Mouse (Mus musculus) intestine, embryonic 14.5 days (tissue): Measurements from ENCODE around the gene Mrap. TPM values are rescaled to one million over a fixed set of nuclear protein-coding genes. Genes with fewer than 3 reads are reported as not detected.

ENCODE experiments used
- ATAC-seq: fragments of 200-750 bp; cut with Nextera tagmentation; replicated peaks from 2 replicates; pipeline ENCODE4 v1.8.0; 2017; ENCODE audit warnings: low read depth, moderate number of reproducible peaks, moderate TSS enrichment, moderate library complexity; ENCODE audit not compliant: low FRiP score, low TSS enrichment
- DNase-seq: peaks from one replicate; pipeline ENCODE4 v3.0.0-alpha.2; 2018; ENCODE audit warnings: low spot score
- H3K27ac ChIP-seq: fragments of 300-500 bp; sonication (generic); 2 replicates; pipeline ENCODE4 v1.5.1; 2014; ENCODE audit warnings: low read depth, mild to moderate bottlenecking, control low read depth
- H3K27me3 ChIP-seq: fragments of 300-500 bp; sonication (generic); replicated peaks from 2 replicates; pipeline ENCODE4 v1.6.1; 2014; ENCODE audit warnings: low read length, control low read depth; ENCODE audit not compliant: control insufficient read depth, insufficient read depth
- H3K36me3 ChIP-seq: fragments of 300-500 bp; sonication (generic); 2 replicates; pipeline ENCODE4 v1.6.1; 2014; ENCODE audit warnings: low read length, control low read depth; ENCODE audit not compliant: control insufficient read depth, insufficient read depth
- H3K4me1 ChIP-seq: fragments of 300-500 bp; sonication (generic); replicated peaks from 2 replicates; pipeline ENCODE4 v1.6.1; 2014; ENCODE audit warnings: low read length, control low read depth, mixed read lengths; ENCODE audit not compliant: control insufficient read depth, insufficient read depth
- H3K4me2 ChIP-seq: fragments of 300-500 bp; sonication (generic); 2 replicates; pipeline ENCODE4 v1.6.1; 2014; ENCODE audit warnings: low read length
- H3K4me3 ChIP-seq: fragments of 300-500 bp; sonication (generic); 2 replicates; pipeline ENCODE4 v1.5.1; 2014; ENCODE audit warnings: low read depth, low read length, control low read depth, mixed read lengths
- H3K9ac ChIP-seq: fragments of 300-500 bp; sonication (generic); 2 replicates; pipeline ENCODE4 v1.6.1; 2014; ENCODE audit warnings: mild to moderate bottlenecking, low read length
- H3K9me3 ChIP-seq: fragments of 300-500 bp; sonication (generic); 2 replicates; pipeline ENCODE4 v1.6.1; 2016; ENCODE audit warnings: low read length, control low read depth; ENCODE audit not compliant: control insufficient read depth
- WGBS: fragments of 180-500 bp; shearing (Covaris S2); extraction: QIAGEN DNeasy Blood & Tissue Kit; methylation state at CpG from one replicate; pipeline ENCODE4 v1.1.7; 2014; 5-methylcytosine and 5-hydroxymethylcytosine counted together
- polyA plus RNA-seq: library from polyadenylated mRNA; unstranded; fragments of >200 nt; fragmentation: Nextera tagmentation; extraction: Ambion mirVana; gene quantifications from 2 replicates; pipeline ENCODE4 v1.2.1, GENCODE M21; 2014

Gene Mrap
- polyA plus RNA-seq, 1 experiment from 2014 or later: not detected

- Histone ChIP-seq H3K9me3 (no peaks in the 10 kb centered on the region), H3K4me3 (no peak overlapping the region), H3K4me1 (no peaks in the 10 kb centered on the region), H3K27ac (no peak overlapping the region), H3K4me2 (no peak overlapping the region), H3K9ac (no peak overlapping the region), H3K27me3 (no peaks in the 10 kb centered on the region), H3K36me3 (peaks cover 94% of the 10 kb centered on the region)
- ATAC-seq: no peak
- no peak for DNase-seq
- WGBS: 83% methylated on average over 5 of the region's 5 CpGs
These were observed 54.1 kb downstream of the Mrap start for GRCm38 (mm10) chr16:90792066-90792465.

GRCm38 (mm10) chr16:90792500-90792899, 54.5 kb downstream of the Mrap start:
- no peak for ATAC-seq
- no peak overlapping the region for H3K4me2 ChIP-seq
- H3K27ac ChIP-seq: no peak overlapping the region
- 75% methylated on average over 3 of the region's 3 CpGs for WGBS
- no peak overlapping the region for H3K4me3 ChIP-seq
- no peaks in the 10 kb centered on the region for H3K27me3 ChIP-seq
- no peaks in the 10 kb centered on the region for H3K9me3 ChIP-seq
- no peak overlapping the region for H3K9ac ChIP-seq
- no peaks in the 10 kb centered on the region for H3K4me1 ChIP-seq
- DNase-seq: no peak
- H3K36me3 ChIP-seq: peaks cover 94% of the 10 kb centered on the region

DNA sequence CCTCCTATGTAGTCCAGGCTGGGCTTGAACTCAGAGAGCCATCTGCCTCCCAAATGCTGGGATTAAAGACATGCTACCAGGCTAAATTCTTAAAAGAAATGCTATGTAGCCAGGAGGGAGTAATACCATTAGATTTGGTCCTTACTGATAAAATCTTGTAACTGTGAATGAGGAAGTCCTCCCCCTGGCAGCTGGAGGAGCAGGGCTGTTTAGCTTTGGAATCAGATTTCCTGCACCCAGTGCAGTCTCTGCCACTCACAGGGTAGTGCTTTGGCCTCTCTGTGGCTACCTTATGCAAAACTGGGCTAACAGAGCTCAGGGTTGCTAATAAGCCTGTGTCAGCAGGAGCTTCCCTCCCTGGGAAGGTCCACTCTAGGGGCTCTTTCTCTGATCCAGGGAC, 56.7 kb downstream of the Mrap start:
- Histone ChIP-seq H3K9me3 (no peaks in the 10 kb centered on the region), H3K36me3 (peaks cover 89% of the 10 kb centered on the region), H3K4me2 (no peak overlapping the region), H3K4me1 (no peaks in the 10 kb centered on the region), H3K27ac (no peak overlapping the region), H3K9ac (no peak overlapping the region), H3K4me3 (no peak overlapping the region), H3K27me3 (no peaks in the 10 kb centered on the region)
- ATAC-seq (no peak), DNase-seq (no peak)

- Histone ChIP-seq H3K36me3 (peaks cover 85% of the 10 kb centered on the region), H3K27ac (no peak overlapping the region), H3K9me3 (no peaks in the 10 kb centered on the region), H3K9ac (no peak overlapping the region), H3K27me3 (no peaks in the 10 kb centered on the region), H3K4me3 (no peak overlapping the region), H3K4me1 (no peaks in the 10 kb centered on the region), H3K4me2 (no peak overlapping the region)
- no peak for DNase-seq
- ATAC-seq: no peak
- WGBS: 82% methylated on average over 8 of the region's 8 CpGs
These were observed 60.4 kb downstream of the Mrap start for GRCm38 (mm10) chr16:90798446-90798845.

GRCm38 (mm10) chr16:90798848-90799247, 60.8 kb downstream of the Mrap start:
- Histone ChIP-seq H3K27ac (no peak overlapping the region), H3K27me3 (no peaks in the 10 kb centered on the region), H3K4me2 (no peak overlapping the region), H3K9ac (no peak overlapping the region), H3K9me3 (no peaks in the 10 kb centered on the region), H3K4me3 (no peak overlapping the region), H3K4me1 (no peaks in the 10 kb centered on the region), H3K36me3 (peaks cover 86% of the 10 kb centered on the region)
- DNase-seq (no peak), ATAC-seq (no peak)
- WGBS: 92% methylated on average over 5 of the region's 5 CpGs

Other genes starting within 250 kb of the Mrap start
- 66.1 and 68.7 TPM in 2 replicates for gene Mis18a, start 10.8 kb upstream of the Mrap start, polyA plus RNA-seq
- gene Urb1, start 72.2 kb downstream of the Mrap start, polyA plus RNA-seq: 12.4 and 12.7 TPM in 2 replicates
- 0.62 and 0.74 TPM in 2 replicates for gene Eva1c, start 88.5 kb downstream of the Mrap start, polyA plus RNA-seq
- 35.7 and 38.4 TPM in 2 replicates for gene Cfap298, start 196.9 kb downstream of the Mrap start, polyA plus RNA-seq